Mouse (Mus musculus): ENCODE results near the gene 1700066M21Rik.

Gene 1700066M21Rik

DNA sequence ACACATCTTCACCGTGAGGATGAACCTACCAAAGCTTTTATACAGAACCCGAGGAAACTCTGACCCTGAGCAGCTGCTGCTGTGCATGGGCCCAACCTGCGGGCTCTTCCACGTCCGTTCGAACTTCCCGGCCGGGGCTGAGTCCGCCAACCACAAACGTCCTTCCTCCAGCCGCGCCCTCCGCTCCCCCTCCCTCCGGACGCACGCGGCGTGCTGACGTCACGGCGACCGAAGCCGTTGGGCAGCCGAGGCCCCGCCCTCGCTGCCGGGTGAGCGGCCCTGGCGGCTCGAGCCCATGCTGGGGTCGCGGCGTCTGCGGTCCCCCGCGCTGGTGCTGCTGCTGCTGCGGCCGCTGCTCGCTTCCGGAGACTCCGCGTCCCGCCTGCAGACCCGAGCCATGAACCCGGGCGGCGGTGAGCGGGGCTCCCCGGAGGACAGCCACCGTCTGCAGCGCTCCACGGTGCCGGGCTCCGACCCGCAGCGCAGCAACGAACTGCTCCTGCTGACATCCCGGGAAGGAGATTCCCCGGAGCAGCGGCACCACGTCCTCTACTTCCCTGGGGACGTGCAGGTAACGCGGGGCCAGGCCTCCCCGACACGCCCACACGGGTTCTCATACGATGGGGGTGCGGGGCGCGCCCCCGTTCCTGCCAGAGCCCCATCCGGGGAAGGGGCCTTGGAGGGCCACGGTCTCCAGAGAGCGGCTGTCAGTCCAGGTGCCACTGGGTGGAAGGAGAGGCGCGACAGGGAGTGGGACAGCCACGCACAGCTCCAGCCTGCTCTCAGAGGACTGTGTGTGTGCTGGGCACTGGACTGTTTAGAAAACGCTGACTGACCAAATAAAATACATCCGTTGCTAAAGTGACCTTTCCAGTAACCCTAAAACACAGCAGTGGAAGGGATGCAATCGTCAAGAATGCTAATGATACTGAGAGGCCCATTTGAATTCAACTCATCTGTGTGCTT, at the start of gene 1700066M21Rik:
Gene 1700066M21Rik, plus strand, starts transcription at position 245 of the 966 bp plus-strand sequence.
- in situ Hi-C loops (cut with MboI, MseI): no loop called here

DNA sequence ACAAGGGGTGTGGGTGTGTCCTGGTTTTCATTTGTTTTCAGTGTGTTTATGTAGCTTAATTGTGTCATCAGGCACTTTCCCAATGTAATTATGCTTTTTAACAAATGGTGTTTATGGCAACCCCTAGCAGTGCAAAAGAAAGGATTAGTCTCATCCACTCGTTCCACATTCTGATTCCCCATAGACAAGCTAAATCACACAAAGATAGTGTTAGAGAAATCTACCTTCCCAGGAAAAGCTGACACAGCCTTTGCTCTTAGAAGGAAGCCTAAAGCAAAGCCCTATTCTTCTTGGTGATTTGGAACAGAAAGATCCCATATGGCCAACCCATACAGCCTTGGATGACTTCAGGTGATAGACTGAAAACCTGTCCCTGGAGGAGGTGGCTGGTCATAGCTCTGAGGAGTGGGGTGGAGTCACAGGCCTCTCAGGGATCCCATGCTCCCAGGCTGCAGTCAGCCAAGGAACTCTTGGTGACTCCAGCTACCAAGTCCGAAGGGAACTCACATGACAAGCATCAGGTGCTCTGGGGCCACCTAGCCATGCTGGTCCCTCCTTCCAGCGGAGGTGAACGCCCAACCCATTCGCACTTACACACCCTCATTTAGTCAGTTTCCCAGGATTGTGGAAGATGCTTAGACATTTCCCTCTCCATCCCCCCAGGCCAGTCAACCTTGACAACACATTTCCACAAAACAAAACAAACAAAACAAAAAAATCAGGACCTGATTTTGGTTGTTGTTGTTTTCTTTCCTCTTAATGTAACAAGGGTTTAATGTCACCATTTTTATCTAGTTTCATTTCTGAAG, 47.9 kb upstream of the 1700066M21Rik start:
- in situ Hi-C loops (cut with MboI, MseI): no loop called here

DNA sequence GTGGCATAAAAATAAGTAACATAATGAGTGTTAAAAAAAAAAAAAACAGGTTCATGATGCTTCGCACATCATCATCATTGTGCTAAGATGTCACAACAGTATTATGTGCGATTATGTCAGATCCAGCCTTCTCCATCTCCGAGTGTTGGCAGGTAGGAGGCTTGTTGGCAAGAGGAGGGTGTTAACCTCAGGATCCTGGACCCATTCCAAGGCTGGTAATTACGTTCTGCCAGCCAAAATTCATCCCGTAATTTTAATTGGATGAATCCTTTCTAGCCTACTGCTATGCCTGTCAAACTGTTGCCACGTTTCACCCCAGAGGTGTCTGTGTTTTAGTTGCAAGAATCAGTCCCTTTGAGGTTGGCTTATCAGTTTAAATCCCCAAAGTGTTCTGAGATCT, 47.2 kb upstream of the 1700066M21Rik start:
- in situ Hi-C loops (cut with MboI, MseI): no loop called here

DNA sequence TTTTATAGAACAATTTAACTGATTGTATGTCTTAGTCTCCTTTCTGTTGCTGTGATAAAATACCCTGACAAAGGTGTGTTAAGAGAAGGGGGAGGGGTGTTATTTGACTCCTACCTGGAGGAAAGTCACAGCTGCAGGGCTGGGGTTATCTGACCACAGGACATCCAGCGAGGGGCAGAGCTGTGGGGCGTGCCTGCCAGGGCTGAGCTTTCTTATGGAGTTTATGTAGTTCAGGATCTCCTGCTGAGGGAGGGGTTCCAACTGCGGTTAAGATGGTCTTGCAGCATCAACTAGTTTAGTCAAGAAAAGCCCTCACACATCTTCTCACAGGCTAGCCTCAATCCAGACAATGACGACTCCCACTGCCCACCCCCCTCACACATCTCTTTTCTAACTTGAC, 45.4 kb upstream of the 1700066M21Rik start:
- in situ Hi-C loops (cut with MboI, MseI): no loop called here

DNA sequence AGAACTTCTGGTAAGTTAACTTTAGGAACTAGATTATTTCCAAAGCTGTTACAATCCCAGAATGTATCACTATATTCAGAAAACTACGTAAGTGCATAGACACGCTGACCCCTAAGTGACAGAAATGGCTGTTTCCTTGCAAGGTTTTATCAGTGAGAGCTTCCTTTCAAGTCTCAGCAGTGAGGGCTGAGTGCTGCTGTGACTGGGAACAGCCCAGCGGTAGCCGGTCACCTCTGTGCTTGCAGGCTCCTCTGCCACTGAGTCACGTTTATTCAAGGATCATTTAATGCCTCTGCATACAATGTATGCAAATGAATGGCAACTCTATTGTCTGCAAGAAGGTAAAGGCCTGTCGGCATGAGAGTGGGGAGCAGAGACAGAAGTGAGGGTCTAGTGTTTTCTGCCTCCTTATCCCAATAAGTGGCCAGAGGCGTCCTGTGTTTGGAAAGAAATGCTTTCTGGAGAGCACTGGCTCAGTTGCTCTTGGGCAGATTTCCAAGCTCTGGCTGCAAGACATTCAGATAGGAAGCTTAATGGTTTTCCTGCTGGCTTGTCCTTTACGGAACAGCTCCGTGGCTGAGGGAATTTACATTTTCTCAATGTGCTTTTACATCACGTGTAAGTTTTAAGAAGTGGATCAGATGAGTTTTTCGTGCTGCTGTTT, 43.7 kb upstream of the 1700066M21Rik start:
- in situ Hi-C loops (cut with MboI, MseI): no loop called here

DNA sequence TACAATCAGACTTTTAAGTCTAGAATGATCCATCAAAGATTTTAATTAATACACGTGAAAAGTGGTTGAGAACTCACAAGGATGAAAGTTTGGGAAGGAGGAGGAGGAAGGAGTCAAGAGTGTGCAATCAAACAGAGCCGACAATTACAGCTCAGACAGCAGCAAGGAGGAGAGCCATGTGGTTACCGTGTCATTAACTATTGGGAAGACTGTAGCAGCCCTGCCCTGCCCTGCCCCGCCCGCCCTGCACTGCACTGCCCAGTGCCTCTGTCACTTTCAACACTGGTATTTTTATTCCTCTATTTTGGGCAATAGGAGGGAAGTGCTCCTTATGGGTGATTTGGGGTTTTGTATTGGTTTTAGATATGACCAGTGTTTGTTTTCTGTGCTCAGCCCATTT, 42.2 kb upstream of the 1700066M21Rik start:
- in situ Hi-C loops (cut with MboI, MseI): no loop called here

DNA sequence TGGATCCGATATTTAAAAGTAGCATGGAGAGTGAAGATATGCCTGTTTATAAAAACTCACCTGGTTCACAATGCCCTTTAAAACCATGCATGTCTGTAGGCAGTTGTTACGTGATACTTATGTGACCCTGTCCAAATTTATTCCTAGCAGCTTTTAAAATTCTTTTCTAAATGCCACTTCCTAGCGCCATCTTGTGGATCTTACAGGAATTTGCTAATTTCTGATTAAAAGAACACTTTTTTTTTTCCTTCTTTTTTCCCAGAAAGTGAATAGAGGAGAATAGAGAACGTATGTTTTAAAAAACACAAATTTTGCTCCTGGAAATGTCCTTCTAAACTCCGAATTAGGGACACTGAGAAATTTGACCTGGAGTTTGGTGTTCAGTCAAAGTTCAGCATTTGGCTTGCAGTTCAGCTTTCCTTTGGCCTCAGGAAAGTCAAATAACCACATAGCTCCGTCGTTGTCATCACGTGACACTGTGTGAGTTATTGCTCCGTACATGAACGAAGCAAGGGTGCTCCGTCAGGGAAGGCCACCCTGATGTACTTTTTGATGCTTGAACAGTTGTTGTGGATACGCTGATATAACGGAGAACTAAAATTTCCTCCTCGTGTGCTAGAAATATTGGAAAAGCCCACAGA, 38.1 kb upstream of the 1700066M21Rik start:
- in situ Hi-C loops (cut with MboI, MseI): no loop called here

DNA sequence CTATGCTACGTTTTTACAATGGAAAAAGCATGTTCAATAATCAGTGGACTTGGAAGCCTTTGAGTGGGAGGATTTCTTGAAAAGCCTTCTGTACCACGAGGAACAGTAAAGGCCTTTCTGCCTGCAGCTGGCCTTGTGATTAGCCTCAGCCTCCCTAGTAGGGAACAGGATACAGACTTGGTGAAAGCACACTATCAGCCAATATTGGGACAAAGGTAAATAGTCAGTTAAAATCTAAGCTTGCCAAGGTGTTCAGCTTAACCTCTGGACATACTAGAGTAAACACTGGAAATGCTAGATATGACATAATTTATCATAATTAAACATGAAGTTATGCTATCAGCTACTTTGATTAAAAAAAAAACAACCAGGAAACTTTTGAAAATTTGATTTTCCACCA, 36.2 kb upstream of the 1700066M21Rik start:
- in situ Hi-C loops (cut with MboI, MseI): no loop called here

DNA sequence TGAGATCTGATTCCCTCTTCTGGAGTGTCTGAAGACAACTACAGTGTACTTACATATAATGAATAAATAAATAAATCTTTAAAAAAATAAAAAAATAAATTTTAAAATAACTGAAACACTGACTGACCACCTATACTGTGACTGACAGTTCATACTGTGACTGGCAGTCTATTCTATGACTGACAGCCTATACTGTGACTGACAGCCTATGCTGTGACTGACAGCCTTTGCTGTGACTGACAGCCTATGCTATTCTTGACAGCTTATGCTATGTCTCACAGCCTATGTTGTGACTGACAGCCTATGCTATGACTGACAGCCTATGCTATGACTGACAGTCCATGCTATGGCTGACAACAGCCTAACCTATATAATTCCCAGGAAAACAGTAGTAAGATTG, 29.9 kb upstream of the 1700066M21Rik start:
- in situ Hi-C loops (cut with MboI, MseI): no loop called here

DNA sequence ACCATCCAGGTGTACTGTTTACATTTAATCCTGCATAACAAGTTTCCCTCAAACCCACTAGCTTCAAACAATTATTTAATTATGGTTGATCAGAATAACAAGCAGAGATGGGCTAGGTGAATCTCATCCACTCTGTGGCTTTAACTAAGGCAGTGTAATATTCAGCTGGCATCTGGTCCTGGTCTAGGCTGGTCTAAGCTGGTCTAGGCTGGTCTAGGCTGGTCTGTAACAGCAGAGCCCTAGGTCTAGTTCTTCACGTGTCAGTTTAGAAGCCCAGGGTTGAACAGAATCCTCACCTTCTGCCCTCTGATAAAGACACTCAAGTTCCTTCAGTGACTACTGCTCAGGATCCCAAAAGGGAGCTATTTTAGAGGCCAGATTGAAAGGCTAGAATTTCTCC, 25.5 kb upstream of the 1700066M21Rik start:
- in situ Hi-C loops (cut with MboI, MseI): no loop called here

DNA sequence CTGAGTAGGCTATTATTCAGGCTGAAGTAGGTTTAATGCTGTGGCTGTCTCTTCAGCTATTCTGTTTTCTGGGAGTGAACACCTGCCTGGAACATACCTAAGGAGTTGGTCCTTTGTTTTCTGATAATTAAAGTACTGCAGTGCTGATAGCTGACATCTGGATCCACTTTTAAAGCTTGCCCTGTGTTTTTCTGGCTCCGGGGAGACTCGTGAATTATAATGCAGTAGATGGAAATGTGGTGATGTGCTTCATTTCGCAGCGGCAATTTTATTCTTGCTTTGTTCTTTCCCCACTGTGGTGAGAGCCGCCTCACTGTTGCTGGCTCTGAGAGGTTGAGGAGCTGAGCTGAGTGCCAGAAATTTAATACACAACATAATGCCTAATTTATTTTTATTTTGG, 18.9 kb upstream of the 1700066M21Rik start:
- in situ Hi-C loops (cut with MboI, MseI): no loop called here

DNA sequence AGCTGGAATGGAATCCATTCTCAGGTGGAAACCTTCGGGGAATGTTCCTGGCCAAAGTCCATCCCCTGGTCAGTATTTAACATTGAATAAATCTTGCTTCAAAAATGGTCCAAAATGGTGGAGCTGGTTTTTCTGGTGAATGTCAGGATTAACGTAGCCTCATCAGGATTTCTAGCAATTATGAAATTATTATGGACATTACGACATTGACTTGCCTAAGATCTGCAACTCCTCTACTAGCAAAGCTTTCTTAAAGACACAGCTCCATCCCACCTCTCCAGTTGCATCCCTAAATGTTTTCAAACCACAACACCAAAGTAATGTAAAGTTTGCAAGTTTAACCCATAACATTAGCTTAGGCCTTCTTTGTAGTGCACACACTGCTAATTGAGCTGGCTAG, 10.0 kb upstream of the 1700066M21Rik start:
- in situ Hi-C loops (cut with MboI, MseI): no loop called here

DNA sequence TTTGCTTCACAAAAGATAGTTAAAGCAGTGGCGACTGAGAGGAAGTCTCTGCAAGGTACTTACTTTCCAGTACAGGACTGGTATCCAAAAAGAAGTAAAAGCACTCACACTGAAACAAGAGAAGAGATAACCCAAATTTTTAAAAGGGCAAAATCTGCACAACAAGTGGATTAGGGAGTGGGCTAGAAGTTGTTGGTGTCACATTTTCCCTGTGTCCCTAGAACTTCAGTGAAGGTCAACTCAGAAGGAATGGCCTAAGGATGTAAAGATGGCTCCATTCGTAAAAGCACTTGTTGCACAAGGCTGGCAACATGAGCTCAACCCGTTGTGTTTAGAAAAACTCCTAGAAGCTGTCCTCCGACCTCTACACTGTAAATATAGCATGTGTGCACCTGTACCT, 8.3 kb upstream of the 1700066M21Rik start:
- in situ Hi-C loops (cut with MboI, MseI): no loop called here

DNA sequence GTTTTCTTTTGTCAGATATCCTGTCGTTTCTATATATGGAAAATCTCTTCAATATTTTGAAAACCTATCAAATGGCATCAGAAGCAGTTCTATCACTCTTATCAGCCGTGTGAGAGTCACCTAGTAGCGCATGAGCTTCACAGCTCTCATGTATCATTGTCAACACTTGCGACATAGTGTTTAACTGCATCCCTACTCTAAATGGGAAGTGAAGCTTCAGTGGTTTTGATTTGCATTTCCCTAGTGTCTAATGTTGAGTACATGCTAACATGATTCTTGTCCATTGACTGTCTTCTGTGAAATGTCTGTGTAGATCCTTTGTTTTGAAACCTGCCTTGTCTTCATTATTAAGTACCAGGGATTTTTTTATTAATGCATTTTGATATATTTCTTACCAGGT, 7.0 kb upstream of the 1700066M21Rik start:
- in situ Hi-C loops (cut with MboI, MseI): no loop called here

DNA sequence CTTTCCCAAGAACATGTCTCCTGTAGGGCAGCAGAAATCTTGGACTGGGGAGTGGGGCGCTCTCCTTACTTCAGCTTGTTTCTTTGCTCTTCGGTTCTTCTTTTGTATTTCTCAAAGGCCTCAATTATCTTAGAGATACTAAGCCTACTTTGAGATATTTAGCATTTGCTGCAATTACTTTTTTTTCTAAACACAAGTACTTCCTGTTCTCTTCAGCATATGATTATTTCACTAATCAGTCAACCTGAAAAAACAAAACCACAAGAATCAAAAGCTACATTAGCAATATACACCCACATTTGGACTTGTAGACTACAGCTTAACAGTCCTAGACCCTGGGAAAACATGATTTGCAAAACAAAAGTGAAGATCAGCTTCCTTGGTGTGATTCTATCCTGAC, 2.1 kb upstream of the 1700066M21Rik start:
- in situ Hi-C loops (cut with MboI, MseI): no loop called here

DNA sequence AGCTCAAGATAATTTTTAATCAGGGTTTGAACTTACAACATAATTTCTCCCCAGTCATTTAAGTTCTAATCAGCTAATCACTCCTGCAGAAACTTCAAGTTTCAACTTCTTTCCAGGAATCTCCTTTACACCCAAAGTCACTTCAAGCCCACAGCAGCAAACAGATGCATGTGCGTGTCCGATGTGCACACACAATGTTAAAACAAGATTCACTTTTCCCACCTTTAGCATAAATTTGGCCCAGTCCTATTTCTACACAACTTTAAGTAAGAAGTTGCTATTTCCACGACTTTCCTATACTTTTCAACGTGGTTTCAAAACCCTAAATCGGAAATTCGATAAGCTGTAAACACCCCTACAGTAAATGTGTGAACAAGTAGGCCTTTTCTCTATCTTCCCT, 614 bp upstream of the 1700066M21Rik start:
- in situ Hi-C loops (cut with MboI, MseI): no loop called here

DNA sequence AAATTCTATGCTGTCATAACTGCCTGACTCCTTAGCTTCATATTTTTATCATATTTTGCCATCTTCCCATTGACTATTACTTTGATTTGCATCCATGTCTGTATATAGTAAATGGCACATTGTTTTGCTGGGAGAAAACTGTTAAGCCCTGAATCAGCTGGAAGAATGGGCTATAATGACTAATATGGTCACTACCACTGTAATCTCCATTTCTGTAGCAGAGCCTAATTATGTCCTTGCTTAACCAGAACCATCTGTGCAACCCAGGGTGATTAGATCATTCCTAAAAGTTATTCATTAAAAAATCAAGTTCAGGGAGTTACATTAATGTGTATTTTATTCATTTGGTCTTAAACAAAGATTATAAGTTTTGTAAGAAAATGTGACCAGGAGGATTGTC, 9.1 kb downstream of the 1700066M21Rik start:
- in situ Hi-C loops (cut with MboI, MseI): no loop called here

DNA sequence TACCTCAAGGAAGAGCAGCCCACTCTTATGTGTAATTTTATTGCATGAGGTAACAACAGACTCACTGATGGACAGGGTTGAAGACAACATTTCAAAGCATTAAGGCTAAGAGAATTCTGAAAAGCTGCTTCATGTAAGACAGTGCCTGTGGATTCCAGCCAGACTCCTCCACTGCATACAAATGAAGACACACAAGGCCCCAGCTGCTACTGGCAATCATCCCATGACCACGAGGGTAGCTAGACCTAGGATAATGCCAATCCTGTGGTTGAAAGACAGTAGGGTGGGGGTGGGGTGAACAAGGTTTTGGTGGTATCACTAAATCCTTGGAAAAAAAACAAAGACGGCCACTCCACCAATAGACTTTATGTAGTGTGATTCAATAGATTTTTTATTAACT, 10.5 kb downstream of the 1700066M21Rik start:
- in situ Hi-C loops (cut with MboI, MseI): no loop called here

DNA sequence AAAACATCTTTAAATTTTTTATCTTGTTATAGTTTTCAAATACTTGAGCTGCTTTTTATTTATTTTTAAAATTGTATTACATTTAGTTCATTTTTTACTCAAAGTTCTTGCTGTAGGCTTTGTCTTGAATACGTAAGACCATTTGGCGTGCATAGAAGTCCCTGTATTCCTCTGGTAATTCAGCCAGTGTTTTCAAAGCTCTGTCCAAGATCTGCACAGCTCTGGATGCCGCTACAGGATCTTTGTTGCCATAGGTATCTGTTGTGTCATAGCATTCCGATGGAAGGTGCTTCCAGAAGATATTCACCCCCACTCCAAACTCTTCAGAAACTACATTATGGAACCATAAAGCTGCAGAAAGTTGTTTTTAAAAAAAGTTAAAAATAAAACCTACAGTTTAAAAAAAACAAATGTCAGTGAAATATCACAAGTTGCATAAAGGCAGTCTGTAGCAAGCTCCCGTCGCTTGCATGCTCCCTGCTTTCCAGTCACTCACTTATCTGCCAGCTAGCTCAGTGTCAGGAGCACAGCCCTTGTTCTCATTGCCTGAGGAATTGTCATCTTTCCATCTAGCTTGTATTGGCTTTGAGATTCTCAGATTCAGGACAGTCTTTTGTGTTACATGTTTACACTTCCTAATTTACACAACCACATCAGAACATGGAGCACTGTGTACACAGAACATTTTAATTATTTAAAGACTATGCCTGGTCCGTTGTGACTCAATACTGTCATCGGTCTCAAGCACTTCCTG, 11.2 kb downstream of the 1700066M21Rik start:
- in situ Hi-C loops (cut with MboI, MseI): no loop called here

DNA sequence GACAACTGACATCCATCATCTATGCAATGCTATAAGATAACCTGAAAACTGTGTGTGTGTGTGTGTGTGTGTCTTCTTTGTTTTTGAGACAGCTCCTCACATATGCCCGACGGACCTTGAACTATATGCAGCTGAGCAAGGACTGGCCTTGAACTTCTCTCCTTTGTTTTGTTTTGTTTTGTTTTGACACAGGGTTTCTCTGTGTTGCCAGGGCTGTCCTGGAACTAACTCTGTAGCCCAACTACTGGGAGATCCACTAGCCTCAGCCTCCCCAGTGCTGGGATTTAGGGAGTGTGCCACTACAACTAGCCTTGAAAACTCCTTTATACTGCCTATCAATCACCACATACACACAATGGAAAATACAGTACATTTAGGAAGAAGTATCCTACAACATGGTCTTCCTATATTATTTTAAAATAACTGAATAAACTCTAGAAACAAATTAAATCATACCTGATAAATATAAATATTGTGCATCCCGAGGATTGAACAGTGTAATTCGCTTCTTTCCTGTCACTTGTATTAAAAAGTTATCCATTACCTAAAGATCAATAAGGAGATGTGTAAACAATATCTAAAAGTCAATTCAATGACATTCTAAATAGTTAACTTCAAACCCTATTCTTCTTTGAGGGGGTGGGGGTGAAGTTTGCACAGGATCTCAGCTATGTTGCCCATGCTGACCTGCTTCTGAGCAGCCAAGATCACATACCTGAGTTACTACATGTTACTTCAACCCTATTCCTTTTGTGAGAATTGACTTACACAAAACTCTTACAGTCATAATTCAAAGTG, 13.8 kb downstream of the 1700066M21Rik start:
- in situ Hi-C loops (cut with MboI, MseI): no loop called here

Measured in T-helper 17 cell (primary cell).